Mouse (Mus musculus) adipocyte (in vitro differentiated cells): ENCODE measurements at regions not wholly inside any gene's neighbourhood (a gene's known extent, or its start where the extent isn't known, plus 50 kb on each side); places are given as distances from the start of the nearest gene placed in this dataset.

Experiments used
- DNase-seq: peaks from one replicate; pipeline ENCODE4 v3.0.0-alpha.2; 2016; ENCODE audit warnings: low spot score

GRCm38 (mm10) chr8:66756639-66757038 is 59.6 kb downstream of the Npy1r start:
- no peak for DNase-seq

GRCm38 (mm10) chr8:66757830-66758229 is 60.8 kb downstream of the Npy1r start:
- no peak for DNase-seq

- DNase-seq: no peak
Measured at GRCm38 (mm10) chr8:66758519-66758918, 61.5 kb downstream of the Npy1r start.

- no peak for DNase-seq
Measured at GRCm38 (mm10) chr8:66759716-66760115, 62.7 kb downstream of the Npy1r start.

- DNase-seq: no peak
Measured at GRCm38 (mm10) chr8:66760958-66761583, 64.1 kb downstream of the Npy1r start.

- no peak for DNase-seq
Measured at GRCm38 (mm10) chr8:66764992-66765528, 68.1 kb downstream of the Npy1r start.

- DNase-seq: no peak
Measured at GRCm38 (mm10) chr8:66768379-66768969, 71.5 kb downstream of the Npy1r start.

- DNase-seq: no peak
Measured at GRCm38 (mm10) chr8:66771111-66771510, 74.1 kb downstream of the Npy1r start.

- DNase-seq: peak; percentile 14
Measured at GRCm38 (mm10) chr8:66772653-66773052, 75.7 kb downstream of the Npy1r start.

GRCm38 (mm10) chr8:66777115-66777877 is 80.3 kb downstream of the Npy1r start:
- DNase-seq: no peak

- no peak for DNase-seq
Measured at GRCm38 (mm10) chr8:66779622-66780021, 80.4 kb upstream of the Naf1 start.

- DNase-seq: no peak
Measured at GRCm38 (mm10) chr8:66782656-66783055, 77.4 kb upstream of the Naf1 start.

GRCm38 (mm10) chr8:66785996-66786395 is 74.0 kb upstream of the Naf1 start:
- DNase-seq: no peak
